Mouse (Mus musculus) c-Kit-negative CD71-positive TER-119-positive erythroid progenitor cells, embryonic 14.5 days (primary cell): ENCODE measurements around the gene Apol6.
"Not testable (repeated sequence)": the region's sequence is repeated elsewhere in the genome, so short reads cannot be mapped to it uniquely, and the experiment has no call there.

ENCODE experiments used
- DNase-seq: peaks from one replicate; pipeline ENCODE4 v3.0.0-alpha.2; 2013; ENCODE audit warnings: low read depth, low spot score

Apol6 gene

GRCm38 (mm10) chr15:77029331-77029991 lies 15.1 kb upstream of the Apol6 start:
- peak; percentile 33 for DNase-seq

- DNase-seq: no peak
These were observed 13.3 kb upstream of the Apol6 start for GRCm38 (mm10) chr15:77031271-77031670.

- no peak for DNase-seq
These were observed 10.0 kb upstream of the Apol6 start for GRCm38 (mm10) chr15:77034526-77034925.

- DNase-seq: peak; percentile 20
These were observed 8.9 kb upstream of the Apol6 start for GRCm38 (mm10) chr15:77035643-77036042.

GRCm38 (mm10) chr15:77036320-77036988 lies 8.1 kb upstream of the Apol6 start:
- DNase-seq: no peak

GRCm38 (mm10) chr15:77036989-77037277 lies 7.6 kb upstream of the Apol6 start:
- DNase-seq: no peak

GRCm38 (mm10) chr15:77037278-77038161 lies 7.0 kb upstream of the Apol6 start:
- no peak for DNase-seq

- DNase-seq: no peak
These were observed 5.3 kb upstream of the Apol6 start for GRCm38 (mm10) chr15:77039211-77039700.

GRCm38 (mm10) chr15:77040784-77041183 lies 3.7 kb upstream of the Apol6 start:
- DNase-seq: no peak

- no peak for DNase-seq
These were observed 1.1 kb downstream of the Apol6 start for GRCm38 (mm10) chr15:77045609-77046008.

- DNase-seq: no peak
These were observed 6.0 kb downstream of the Apol6 start, which contains the start of gene Mb for GRCm38 (mm10) chr15:77050570-77050969. Gene Mb (minus strand): TSS chr15:77050670.

- no peak for DNase-seq
These were observed 7.6 kb downstream of the Apol6 start for GRCm38 (mm10) chr15:77052176-77052575.

GRCm38 (mm10) chr15:77053021-77053420 lies 8.5 kb downstream of the Apol6 start:
- peak; percentile 42 for DNase-seq

- no peak for DNase-seq
These were observed 10.2 kb downstream of the Apol6 start for GRCm38 (mm10) chr15:77054611-77055175.

GRCm38 (mm10) chr15:77056001-77056790 lies 11.7 kb downstream of the Apol6 start:
- DNase-seq: no peak

GRCm38 (mm10) chr15:77056791-77057051 lies 12.2 kb downstream of the Apol6 start:
- DNase-seq: no peak

- DNase-seq: peak; percentile 30
These were observed 14.0 kb downstream of the Apol6 start for GRCm38 (mm10) chr15:77058566-77058965.

- DNase-seq: not testable (repeated sequence)
These were observed 14.9 kb downstream of the Apol6 start for GRCm38 (mm10) chr15:77059416-77059815.

GRCm38 (mm10) chr15:77062746-77063145 lies 18.2 kb downstream of the Apol6 start:
- DNase-seq: no peak

- no peak for DNase-seq
These were observed 20.8 kb downstream of the Apol6 start for GRCm38 (mm10) chr15:77065259-77065852.

GRCm38 (mm10) chr15:77066233-77066632 lies 21.7 kb downstream of the Apol6 start:
- DNase-seq: no peak
